Mouse (Mus musculus) midbrain, embryonic 12.5 days (tissue): ENCODE measurements around the gene Tmem87a. TPM values are rescaled to one million over a fixed set of nuclear protein-coding genes. Genes with fewer than 3 reads are reported as not detected.

Experiments used
- polyA plus RNA-seq: library from polyadenylated mRNA; unstranded; fragments of >200 nt; fragmentation: Nextera tagmentation; extraction: Ambion mirVana; gene quantifications from 2 replicates; pipeline ENCODE4 v1.2.1, GENCODE M21; 2016

Tmem87a gene
- polyA plus RNA-seq, 1 experiment from 2014 or later = 7.1 TPM

Other genes starting within 250 kb of the Tmem87a start
- gene Ehd4, start 249.5 kb downstream of the Tmem87a start, polyA plus RNA-seq = 17.5 and 22.8 TPM in 2 replicates
- 0.13 and 0.19 TPM in 2 replicates for gene Pla2g4e, start 158.8 kb downstream of the Tmem87a start, polyA plus RNA-seq
- not detected in 2 replicates for gene Pla2g4d, start 114.9 kb downstream of the Tmem87a start, polyA plus RNA-seq
- gene Pla2g4f, start 89.9 kb downstream of the Tmem87a start, polyA plus RNA-seq = 0.06 TPM in 1 of 2 replicates, not detected in the other
- 42.2 and 43.6 TPM in 2 replicates for gene Vps39, start 51.0 kb downstream of the Tmem87a start, polyA plus RNA-seq
- 9.9 and 10.0 TPM in 2 replicates for gene Ganc, start 217 bp downstream of the Tmem87a start, polyA plus RNA-seq
- 2.5 and 4.0 TPM in 2 replicates for gene Capn3, start 51.9 kb upstream of the Tmem87a start, polyA plus RNA-seq
- 63.6 and 66.4 TPM in 2 replicates for gene Zfp106, start 159.7 kb upstream of the Tmem87a start, polyA plus RNA-seq
- 34.9 and 38.1 TPM in 2 replicates for gene Snap23, start 163.6 kb upstream of the Tmem87a start, polyA plus RNA-seq
- gene Haus2, start 205.3 kb upstream of the Tmem87a start, polyA plus RNA-seq = 33.5 and 35.3 TPM in 2 replicates
- 34.5 and 36.3 TPM in 2 replicates for gene Lrrc57, start 205.4 kb upstream of the Tmem87a start, polyA plus RNA-seq
- 4.1 and 5.3 TPM in 2 replicates for gene Stard9, start 225.0 kb upstream of the Tmem87a start, polyA plus RNA-seq